Mouse (Mus musculus) frontal cortex, postnatal 10 days (tissue): ENCODE data around the gene Plcd4.
A peak's percentile ranks its signal among the peaks of the same experiment; 100 is the strongest.

Experiments used
- DNase-seq, 2 experiments: peaks; one replicate each; pipeline ENCODE4 v3.0.0; 2022; ENCODE audit warnings: low spot score in 2 of 2, mixed read lengths in 1 of 2

Plcd4 gene

GRCm38 (mm10) chr1:74600501-74601266 is 58.0 kb downstream of the Plcd4 start:
- no peak for DNase-seq

DNA sequence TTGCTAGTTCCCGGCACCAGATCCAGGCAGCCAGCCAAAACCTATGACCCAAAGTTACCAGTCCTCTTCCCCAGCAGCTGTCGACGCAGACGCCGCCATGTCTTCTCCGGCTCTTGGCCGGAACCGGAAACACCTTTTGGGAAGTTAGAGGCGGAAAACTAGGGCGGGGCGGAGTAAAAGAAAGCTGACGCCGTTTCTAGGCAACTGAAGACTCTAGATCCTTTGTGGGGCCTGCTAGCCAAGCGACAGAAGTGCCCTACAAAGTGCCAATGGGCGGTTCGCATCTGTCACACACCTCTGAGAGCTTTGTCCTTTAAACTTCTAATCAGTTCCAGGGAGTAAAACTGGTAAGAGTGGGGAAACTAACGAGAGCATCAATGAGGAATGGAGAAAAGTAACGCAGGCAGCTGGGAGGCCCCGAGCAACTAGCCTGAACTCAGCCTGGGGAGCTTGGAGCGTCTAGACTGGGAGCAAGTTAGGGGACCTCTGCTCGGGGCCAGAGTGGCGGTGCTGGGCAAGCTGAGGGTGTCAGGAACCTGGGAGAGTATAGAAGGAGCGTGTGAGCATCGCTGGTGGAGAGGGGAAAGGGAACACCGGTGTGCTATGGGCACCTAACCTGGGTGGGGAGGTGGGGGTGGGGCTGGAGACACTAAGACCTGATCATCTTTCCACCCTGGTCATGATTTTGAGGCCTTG is 58.7 kb downstream of the Plcd4 start, which contains the start of the genes Rnf25 and Stk36:
Gene Rnf25, minus strand, starts transcription at position 131 of the 696 bp plus-strand sequence.
Gene Stk36, plus strand, starts transcription at position 179 of the 696 bp plus-strand sequence.
- DNase-seq: peak; percentile 71 to 83
